Mouse (Mus musculus): Measurements from ENCODE around the gene Fam167b.

DNA sequence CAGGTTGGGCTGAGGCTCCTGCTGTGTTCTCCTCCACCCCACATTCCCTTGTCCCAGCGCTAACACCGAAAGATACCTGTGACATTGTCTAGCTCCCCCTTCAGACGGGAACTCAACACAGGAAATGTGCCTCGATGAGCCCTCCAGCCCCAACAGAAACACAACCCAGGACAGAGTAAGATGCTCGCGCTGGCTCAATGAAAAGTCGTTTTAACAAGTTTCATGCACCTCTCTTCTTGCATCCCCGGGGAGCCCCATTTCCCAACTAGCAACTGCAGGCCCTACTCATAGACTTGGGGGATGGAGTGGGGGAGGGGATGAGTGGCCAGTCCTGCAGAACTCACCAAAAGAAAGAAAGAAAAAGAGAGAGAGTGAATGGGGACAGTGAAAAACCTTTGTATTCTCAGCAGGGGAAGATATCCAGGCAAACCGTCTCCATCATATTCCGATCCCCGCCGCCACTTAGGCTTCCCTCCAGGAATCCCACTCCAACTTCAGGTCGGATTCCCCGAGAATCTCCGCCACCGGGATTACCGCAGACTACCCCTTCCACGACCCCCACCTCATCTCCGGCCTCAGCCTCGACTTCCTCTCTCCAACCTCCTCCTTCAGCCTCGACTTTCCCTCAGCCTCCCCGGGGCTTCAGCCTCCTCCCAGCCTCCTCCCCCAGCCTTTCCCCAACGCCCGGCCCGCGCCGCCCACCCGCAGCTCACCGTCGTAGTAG lies 36.3 kb downstream of the Fam167b start:
- TF ChIP-seq ZNF384 (IDR thresholded peaks at IDR 0.05; ENCODE audit: low read depth, low read length), result 0 out of 2 replicates have a peak, but pooled peaks have one; percentile 6
- TF ChIP-seq ZC3H11A (IDR thresholded peaks at IDR 0.05; ENCODE audit: borderline replicate concordance, low read depth, low read length), result no peak
- TF ChIP-seq HCFC1 (IDR thresholded peaks at IDR 0.05; ENCODE audit: borderline replicate concordance, insufficient read depth, low read length), result no peak

Data from ES-E14 (cell line).